Mouse (Mus musculus) layer of hippocampus, adult 9-11 months (tissue): ENCODE results near the gene Hoxa2.

Source experiments
- DNase-seq: peaks from one replicate; pipeline ENCODE4 v3.0.0; 2022

Gene Hoxa2

DNA sequence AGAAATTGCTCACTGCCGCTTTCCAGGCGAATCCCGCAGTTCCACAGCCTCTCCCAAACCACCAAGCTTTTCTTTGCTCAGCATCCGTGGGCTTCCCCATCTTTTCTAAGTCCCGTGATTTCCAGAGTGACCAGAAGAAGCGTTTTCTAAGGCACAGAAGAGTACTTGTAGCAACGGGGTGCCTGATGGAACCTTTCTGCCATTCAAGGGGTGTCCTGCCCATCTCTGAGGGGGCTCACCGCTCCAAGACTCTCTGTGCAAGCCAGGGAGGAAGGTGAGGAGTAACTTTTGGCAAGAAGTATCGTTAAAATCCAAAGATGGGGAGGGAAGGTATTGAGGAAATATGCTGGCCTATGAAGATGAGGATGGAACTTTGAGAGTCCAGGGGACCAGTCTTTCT, 13.2 kb upstream of the Hoxa2 start:
- no peak for DNase-seq

DNA sequence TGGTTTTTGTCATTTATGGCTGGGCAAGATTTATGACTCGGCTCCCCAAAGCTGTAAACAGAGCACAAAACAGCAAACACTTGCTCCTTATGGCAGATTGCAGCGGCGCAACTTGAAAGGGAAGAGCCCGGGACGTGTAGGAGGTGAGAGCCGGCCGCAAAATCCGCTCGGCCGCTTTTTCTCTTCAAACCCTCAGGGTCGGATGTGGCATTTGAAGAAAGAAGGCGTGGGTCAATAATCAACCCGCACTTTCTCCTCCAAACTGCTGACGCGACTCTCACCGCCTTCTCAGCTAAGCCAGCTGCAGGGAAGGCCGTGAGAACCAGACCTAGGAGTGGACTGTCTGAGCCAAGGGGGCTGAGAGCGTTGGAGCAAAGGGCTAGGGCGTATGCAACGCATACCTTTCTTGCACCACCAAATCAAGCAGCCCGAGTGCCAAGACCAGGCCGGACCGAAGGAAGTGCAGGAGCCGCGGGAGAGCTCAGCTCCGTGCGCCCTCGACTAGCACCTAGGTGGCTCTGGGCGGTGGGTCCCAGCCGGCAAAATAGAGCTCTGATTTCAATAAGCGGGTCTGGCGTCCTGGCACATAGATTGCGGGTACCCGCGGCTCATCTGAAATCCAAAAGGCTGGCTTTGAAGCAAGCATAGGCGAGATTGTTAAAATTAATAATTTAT, 12.6 kb upstream of the Hoxa2 start, which contains the start of gene 5730596B20Rik:
5730596B20Rik (plus strand) TSS at position 438 of the 675 bp plus-strand sequence.
- no peak for DNase-seq

DNA sequence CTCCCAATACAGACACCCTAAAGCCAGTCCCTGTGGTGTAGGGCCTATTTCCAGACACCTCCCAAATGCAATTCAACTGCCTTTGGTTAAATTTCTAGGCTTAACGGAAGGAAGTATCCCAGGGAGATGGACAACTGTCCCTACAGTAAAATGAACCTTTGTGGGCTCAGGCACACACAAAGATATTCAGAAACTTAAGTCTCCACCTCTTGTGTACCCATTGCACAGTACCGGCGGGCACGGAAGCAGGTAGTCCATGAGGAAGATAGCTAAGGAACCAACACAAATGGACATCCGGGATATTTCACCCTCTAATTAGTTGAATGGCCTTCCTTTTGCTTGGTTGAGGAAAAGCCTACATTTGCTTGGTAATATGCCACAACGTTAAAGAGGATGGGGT, 11.8 kb upstream of the Hoxa2 start:
- DNase-seq = no peak

GRCm38 (mm10) chr6:52175864-52176263, 11.2 kb upstream of the Hoxa2 start:
- no peak for DNase-seq

DNA sequence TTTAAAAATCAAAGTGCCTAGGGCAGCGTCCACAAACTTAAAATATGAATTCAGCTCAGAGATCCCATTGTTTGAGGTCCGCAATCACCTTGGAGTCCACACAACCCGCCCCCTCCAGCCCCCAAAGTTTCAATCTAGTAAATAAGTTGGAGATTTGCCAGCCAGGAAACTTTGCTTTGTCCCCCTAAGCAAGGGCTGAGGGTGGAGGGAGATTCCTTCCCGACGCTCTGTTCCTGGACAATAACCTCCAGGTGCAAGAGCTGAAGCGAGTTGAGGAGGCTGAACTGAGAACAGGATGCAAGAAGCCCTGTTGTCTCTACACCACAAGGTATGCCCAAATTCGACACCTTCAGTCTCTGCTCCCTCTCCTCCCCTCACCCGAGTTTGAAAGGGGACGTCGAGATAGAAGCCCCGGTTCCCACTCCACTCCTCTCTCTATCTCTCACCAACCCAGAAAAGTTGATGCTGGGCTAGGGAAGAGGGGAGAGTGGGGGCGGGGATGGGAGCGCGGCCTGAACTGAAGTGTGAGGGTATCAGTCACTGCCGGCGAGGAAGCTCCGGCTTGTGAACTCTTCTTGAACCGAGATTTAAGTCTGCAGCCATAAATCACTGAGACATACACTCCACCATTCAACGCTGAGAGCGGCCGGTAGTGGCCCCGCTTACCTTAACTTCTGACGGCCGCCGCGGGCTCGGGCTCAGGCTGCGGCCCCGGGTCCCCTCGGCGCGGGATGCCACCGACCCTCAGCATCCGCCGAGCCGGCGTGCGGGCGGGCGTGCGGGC, 10.5 kb upstream of the Hoxa2 start:
- DNase-seq = no peak

DNA sequence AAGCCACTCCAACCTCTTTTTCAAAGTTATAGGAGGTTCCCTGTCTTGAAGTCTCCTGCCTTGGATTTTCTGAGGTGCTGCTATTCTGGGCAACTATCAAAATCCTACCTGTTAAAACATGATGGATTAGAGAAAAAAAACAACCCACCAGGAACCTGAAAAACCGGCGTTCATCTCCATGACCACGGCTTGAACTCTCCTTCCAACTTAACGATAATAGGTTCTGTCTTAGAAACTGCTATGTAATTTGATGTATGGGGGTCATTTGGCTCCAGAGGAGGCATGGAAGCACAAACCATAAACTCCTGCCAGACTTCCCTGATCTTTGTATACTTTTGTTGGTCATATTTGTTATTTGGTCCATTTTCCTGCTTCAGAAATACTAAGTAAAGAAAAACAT, 9.0 kb upstream of the Hoxa2 start:
- no peak for DNase-seq

GRCm38 (mm10) chr6:52172501-52172900, 7.9 kb upstream of the Hoxa2 start:
- no peak for DNase-seq

DNA sequence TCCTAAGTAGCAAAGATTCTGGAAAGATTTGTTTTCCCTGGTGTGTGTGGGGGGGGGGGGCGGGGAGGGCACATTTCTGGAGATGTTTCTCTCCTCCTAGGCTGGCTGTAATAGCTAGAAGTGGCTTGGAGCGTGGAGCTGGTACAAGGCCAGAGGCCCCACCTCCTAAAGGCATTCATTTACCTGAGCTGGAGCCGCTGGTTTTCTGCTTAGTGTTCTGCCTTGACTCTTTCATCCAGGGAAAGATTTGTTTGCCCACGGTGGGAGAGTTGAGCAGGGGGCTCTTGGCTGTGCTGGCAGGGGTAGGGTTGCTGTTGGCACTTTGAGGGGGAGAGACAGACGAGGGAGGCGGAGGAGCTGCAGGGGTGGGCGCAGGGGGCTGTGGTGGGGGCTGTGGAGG, 7.3 kb upstream of the Hoxa2 start:
- DNase-seq = no peak

GRCm38 (mm10) chr6:52171331-52171730, 6.7 kb upstream of the Hoxa2 start:
- DNase-seq = no peak

DNA sequence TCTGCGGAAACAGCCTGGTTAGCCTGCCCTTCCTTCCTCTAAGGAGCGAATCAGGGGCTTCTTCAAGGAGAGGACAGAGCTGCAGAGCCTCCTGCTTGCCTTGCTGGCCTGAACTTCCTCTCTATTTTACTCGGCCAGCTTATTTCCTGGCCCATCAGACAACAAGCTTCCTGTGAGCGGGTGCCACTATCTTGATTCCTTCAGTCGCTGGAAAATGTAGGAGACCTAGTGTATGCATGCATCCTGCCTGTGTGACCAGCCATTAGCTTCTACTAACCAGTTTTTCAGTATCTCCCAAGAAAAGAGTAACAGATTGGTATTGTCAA, 6.2 kb upstream of the Hoxa2 start:
- DNase-seq = no peak

DNA sequence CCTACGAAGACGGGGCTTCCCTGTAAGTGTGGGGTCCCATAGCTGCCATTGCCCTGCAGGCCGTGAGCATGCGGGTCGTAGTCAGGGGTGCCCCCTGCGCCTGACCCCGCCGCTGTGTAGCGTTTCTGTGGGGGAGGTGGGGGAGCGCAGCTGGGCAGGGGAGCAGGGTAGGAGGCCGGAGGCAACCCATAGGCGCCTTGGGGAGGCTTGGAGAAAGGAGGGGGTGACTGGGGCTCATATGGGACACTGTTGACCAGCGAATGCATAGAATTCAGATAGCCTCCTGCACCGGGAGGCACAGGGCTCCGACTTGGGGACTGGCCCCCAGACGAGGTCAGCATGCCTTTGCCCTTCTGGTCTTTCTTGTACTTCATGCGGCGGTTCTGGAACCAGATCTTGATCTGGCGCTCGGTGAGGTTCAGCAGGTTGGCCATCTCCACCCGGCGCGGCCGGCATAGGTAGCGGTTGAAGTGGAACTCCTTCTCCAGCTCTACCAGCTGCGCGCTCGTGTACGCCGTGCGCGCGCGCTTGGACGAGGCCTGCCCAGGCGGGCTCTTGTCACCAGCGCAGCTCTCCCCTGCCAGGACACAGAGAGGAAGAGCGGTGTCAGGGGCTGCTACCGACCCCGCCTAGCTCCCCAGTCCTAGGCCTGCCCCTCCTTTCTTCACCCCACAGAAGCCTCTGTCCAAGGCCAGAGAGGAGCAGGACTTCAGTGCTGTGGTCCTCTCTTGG, 5.7 kb upstream of the Hoxa2 start:
- no peak for DNase-seq

DNA sequence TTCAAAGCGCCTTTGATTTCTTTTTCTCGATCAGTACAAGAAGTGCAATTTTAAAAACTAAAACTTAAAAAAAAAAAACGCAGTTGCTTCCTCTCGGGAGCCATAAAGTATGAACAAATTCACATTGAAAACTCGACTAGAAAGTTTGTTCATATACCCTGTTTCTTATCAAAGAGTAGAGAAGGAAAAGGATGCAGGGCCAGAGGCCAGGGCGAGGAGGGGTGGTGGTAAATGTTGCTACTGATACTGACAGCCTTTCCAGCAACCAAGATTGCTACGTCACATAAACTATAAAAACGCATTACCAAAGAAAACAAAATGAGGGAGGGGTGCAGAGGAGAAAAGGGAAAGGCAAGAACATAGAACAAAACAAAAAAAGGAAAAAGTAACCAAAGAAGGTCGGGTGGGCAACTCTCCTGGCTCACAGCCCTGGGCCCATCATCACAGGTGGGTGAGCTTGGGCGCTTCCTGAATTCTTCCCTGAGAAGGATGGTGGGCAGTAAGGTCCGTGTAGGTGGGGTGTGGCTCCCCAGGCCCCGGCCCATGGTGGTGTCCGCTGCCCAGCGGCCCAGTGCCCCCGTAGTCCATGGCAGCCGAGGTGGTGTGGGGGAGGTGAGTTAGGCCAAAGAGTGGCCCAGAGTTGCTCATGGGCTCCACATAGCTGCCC, 5.0 kb upstream of the Hoxa2 start:
- no peak for DNase-seq

GRCm38 (mm10) chr6:52168191-52169055, 3.8 kb upstream of the Hoxa2 start:
- no peak for DNase-seq

DNA sequence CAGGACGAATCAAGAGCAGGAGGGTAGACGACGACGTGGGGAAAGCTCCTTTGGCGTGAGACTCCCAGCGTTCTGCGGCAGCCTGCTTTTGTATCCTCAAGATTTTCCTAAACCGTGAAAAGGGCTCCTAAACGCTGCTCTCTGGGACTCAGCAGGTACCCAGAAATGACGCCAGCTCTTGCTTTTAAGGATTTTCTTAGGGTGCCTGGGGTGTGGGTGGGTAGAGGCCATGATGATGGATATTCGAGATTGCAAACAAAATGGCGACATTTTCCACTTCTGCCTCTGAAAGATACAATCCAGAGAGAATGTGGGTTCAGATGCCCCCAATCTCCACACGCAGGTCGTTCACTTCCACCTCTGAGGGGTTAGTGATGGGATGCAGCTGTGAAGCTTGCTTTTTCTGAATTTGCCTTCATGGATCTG, 3.1 kb upstream of the Hoxa2 start:
- no peak for DNase-seq

- DNase-seq = no peak
Observed at GRCm38 (mm10) chr6:52167176-52167575, 2.5 kb upstream of the Hoxa2 start.

DNA sequence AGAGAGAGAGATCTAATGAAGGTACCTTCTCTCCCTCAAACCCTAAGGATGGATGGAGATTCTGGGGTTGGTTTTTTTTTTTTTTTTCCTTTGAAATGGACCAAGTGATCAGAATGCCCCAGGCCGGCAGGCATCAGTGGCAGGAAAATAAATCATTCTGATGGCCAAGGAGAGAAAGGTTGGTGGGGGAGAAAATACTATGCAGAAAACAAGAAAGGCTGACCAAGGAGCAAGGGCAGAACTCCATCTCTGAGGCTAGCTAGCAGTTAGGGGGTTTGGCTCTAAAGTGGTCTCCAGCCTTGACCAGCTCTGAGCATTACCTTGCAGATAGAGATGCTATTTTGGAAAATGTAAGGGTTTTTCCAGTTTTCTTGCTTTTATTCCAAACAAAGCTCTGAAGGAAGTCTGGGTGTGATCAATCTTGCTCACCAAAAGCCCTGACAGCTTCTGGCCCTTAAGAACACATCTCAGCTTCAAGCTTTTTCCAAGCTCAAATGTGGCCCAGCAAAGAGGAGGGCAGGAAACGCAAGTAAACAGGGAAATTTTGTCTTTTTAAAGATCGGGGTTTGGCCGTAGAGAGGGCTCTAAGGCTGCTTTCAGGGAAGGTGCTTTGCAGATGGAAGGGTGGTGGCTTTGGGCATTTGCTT, 1.9 kb upstream of the Hoxa2 start:
- no peak for DNase-seq

GRCm38 (mm10) chr6:52165441-52166370, 1.1 kb upstream of the Hoxa2 start:
- DNase-seq = no peak

DNA sequence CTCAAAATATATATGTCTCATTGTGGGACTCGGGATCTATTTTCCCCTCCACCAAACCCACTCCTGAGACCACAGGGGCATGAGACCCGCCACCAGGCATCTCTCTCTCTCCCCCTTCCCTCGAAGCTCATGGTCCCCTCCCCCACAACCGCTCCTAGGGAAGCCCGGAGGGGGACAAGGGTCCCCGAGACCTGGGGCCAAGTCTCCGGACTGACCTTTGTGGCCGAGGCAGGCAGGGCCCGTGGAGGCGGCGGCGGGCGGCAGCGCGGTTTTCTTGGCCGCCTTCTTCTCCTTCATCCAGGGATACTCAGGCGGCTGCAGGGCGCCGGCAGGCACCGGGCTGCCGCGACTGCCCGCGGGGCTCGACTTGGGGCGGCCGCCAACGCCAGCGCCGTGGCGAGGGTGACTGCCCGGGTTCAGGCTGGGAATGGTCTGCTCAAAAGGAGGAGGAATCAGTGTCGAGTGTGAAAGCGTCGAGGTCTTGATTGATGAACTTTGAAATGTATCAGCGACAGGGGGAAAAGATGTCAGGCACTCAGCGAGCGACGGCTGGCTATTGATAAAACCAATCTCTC, 493 bp downstream of the Hoxa2 start:
- no peak for DNase-seq

- DNase-seq = no peak
Observed at GRCm38 (mm10) chr6:52163366-52164031, 1.1 kb downstream of the Hoxa2 start.
